Mouse (Mus musculus) heart, adult 2 months (tissue): Measurements from ENCODE around the gene Trim28. TPM values are rescaled to one million over a fixed set of nuclear protein-coding genes. Genes with fewer than 3 reads are reported as not detected.
A peak's percentile ranks its signal among the peaks of the same experiment; 100 is the strongest.

Experiments
- DNase-seq, 2 experiments: peaks; one replicate each; pipeline ENCODE4 v3.0.0; 2021
- H3K27ac ChIP-seq: fragments of 200-600 bp; 2 replicates; pipeline ENCODE4 v1.8.1; 2022
- H3K27me3 ChIP-seq: fragments of 200-500 bp; 2 replicates; pipeline ENCODE4 v1.6.1; 2012; ENCODE audit warnings: mild to moderate bottlenecking, low read length, inconsistent platforms, mixed read lengths; ENCODE audit not compliant: control insufficient read depth, insufficient read depth
- H3K36me3 ChIP-seq: fragments of 200-500 bp; 2 replicates; pipeline ENCODE4 v1.6.1; 2012; ENCODE audit warnings: low read length, inconsistent platforms; ENCODE audit not compliant: control insufficient read depth, insufficient read depth
- H3K4me1 ChIP-seq: fragments of 200-500 bp; 2 replicates; pipeline ENCODE4 v1.6.1; 2011; ENCODE audit warnings: low read length; ENCODE audit not compliant: control insufficient read depth, insufficient read depth
- H3K4me3 ChIP-seq: fragments of 200-600 bp; 2 replicates; pipeline ENCODE4 v1.8.1; 2022
- H3K79me2 ChIP-seq: fragments of 200-500 bp; replicated peaks from 2 replicates; pipeline ENCODE4 v1.6.1; 2012; ENCODE audit warnings: mild to moderate bottlenecking, inconsistent platforms, low read length, moderate library complexity, mixed read lengths; ENCODE audit not compliant: control insufficient read depth, insufficient read depth
- H3K9ac ChIP-seq: fragments of 200-500 bp; 2 replicates; pipeline ENCODE4 v1.6.1; 2012; ENCODE audit warnings: low read depth, mild to moderate bottlenecking, control low read depth, inconsistent platforms, low read length, mixed read lengths
- CTCF ChIP-seq: fragments of 200-600 bp; IDR thresholded peaks from 2 replicates; pipeline ENCODE4 v1.8.1; 2022; ENCODE audit warnings: antibody characterized with exemption, mild to moderate bottlenecking, moderate library complexity
- EP300 ChIP-seq: fragments of 200-500 bp; IDR thresholded peaks from 2 replicates; pipeline ENCODE4 v1.6.1; 2011; ENCODE audit warnings: low read depth, low read length, control low read depth; ENCODE audit not compliant: insufficient read depth
- POLR2A ChIP-seq: fragments of 200-500 bp; IDR thresholded peaks from 2 replicates; pipeline ENCODE4 v1.6.1; 2011; ENCODE audit warnings: mild to moderate bottlenecking, low read depth, low read length, control low read depth; ENCODE audit not compliant: insufficient read depth
- WGBS: fragments of 180-500 bp; shearing (Covaris S2); methylation state at CpG from one replicate; pipeline ENCODE4 v1.1.7; 2018; 5-methylcytosine and 5-hydroxymethylcytosine counted together
- intact Hi-C: fragments of 180-260 bp; cut with DNase I; formaldehyde crosslinking; loops from one replicate; pipeline ENCODE4 v1.15.1; 2025
- polyA plus RNA-seq: library from polyadenylated mRNA; depleted of rRNA; stranded (reverse); fragments of >200 nt; gene quantifications from 2 replicates; pipeline ENCODE4 v1.2.3, GENCODE M21; 2012
- total RNA-seq, 2 experiments: library from RNA; stranded (reverse); gene quantifications; 2 replicates each; pipeline ENCODE4 v1.2.3; 2021

Gene Trim28
- total and polyA plus RNA-seq, 3 experiments, result 83.8 to 139 (median 86.0) TPM

GRCm38 (mm10) chr7:13037366-13037765, 38.5 kb downstream of the Trim28 start:
- peak in 1 of 2 experiments; percentile 56 for DNase-seq
- intact Hi-C loops, result loop anchor here (5.0 to 10.0 kb wide), 3 partner anchors 115 to 563 kb away; partner anchors contain the start of genes Rps5, Zfp110 and Zfp606
- Histone ChIP-seq H3K9ac (peak overlapping the region; percentile 87), H3K4me1 (peaks cover 9% of the 10 kb centered on the region), H3K36me3 (no peaks in the 10 kb centered on the region; the same call in 1 of the 2 replicates), H3K27ac (peak overlapping the region; percentile 100), H3K79me2 (no peaks in the 10 kb centered on the region), H3K27me3 (no peaks in the 10 kb centered on the region), H3K4me3 (peak overlapping the region; percentile 100)
- TF ChIP-seq EP300, result no peak
- TF ChIP-seq POLR2A, result no peak
- TF ChIP-seq CTCF, result no peak
- 0% methylated on average over 31 of the region's 33 CpGs for WGBS

- DNase-seq, result peak; percentile 99 to 100
- WGBS, result under 1% methylated on average over 65 of the region's 65 CpGs
- Histone ChIP-seq H3K4me1 (peaks cover 9% of the 10 kb centered on the region), H3K79me2 (no peaks in the 10 kb centered on the region), H3K36me3 (no peaks in the 10 kb centered on the region; the same call in 1 of the 2 replicates), H3K27me3 (no peaks in the 10 kb centered on the region), H3K4me3 (peak within 1 kb of the TSS; percentile 100), H3K9ac (peak within 1 kb of the TSS; percentile 97), H3K27ac (peak within 1 kb of the TSS; percentile 100)
- intact Hi-C loops, result loop anchor here (2.0 to 10.0 kb wide), 4 partner anchors 17 to 563 kb away; partner anchors contain the start of genes Mzf1, Rps5, Zfp110 and Zfp606
- TF ChIP-seq POLR2A (peak; percentile 87), CTCF (no peak), EP300 (no peak; the same call in 1 of the 2 replicates)
Observed at GRCm38 (mm10) chr7:13037901-13038555, 39.1 kb downstream of the Trim28 start, which contains the start of gene Ube2m. Gene Ube2m, minus strand, starts transcription at chr7:13038275.

GRCm38 (mm10) chr7:13038621-13039169, 39.8 kb downstream of the Trim28 start:
- Histone ChIP-seq H3K27me3 (peaks cover 6% of the 10 kb centered on the region), H3K9ac (peak overlapping the region; percentile 97), H3K79me2 (no peaks in the 10 kb centered on the region), H3K4me3 (peak overlapping the region; percentile 100), H3K27ac (peak overlapping the region; percentile 100), H3K4me1 (peaks cover 9% of the 10 kb centered on the region), H3K36me3 (no peaks in the 10 kb centered on the region; the same call in 1 of the 2 replicates)
- WGBS, result 6% methylated on average over 15 of the region's 15 CpGs
- TF ChIP-seq CTCF, result no peak
- intact Hi-C loops, result loop anchor here (2.0 to 10.0 kb wide), 4 partner anchors 16 to 564 kb away; partner anchors contain the start of genes Mzf1, Rps5, Zfp110 and Zfp606
- DNase-seq, result no peak

GRCm38 (mm10) chr7:13039181-13039580, 40.3 kb downstream of the Trim28 start:
- peak overlapping the region; percentile 97; the same call in 1 of the 2 replicates for H3K9ac ChIP-seq
- H3K27ac ChIP-seq, result peak overlapping the region; percentile 100; the same call in 1 of the 2 replicates
- no peak for DNase-seq
- TF ChIP-seq EP300 (no peak), POLR2A (no peak)
- H3K36me3 ChIP-seq, result no peaks in the 10 kb centered on the region
- H3K27me3 ChIP-seq, result peaks cover 11% of the 10 kb centered on the region
- WGBS, result 49% methylated on average over 1 of the region's 1 CpGs
- H3K4me1 ChIP-seq, result peaks cover 9% of the 10 kb centered on the region
- intact Hi-C loops, result loop anchor here (2.0 to 10.0 kb wide), 4 partner anchors 16 to 564 kb away; partner anchors contain the start of genes Mzf1, Rps5, Zfp110 and Zfp606
- no peaks in the 10 kb centered on the region for H3K79me2 ChIP-seq
- no peak overlapping the region for H3K4me3 ChIP-seq

GRCm38 (mm10) chr7:13041256-13041655, 42.3 kb downstream of the Trim28 start:
- Histone ChIP-seq H3K27me3 (peaks cover 15% of the 10 kb centered on the region), H3K36me3 (no peaks in the 10 kb centered on the region), H3K4me3 (no peak overlapping the region), H3K27ac (no peak overlapping the region), H3K9ac (no peak overlapping the region), H3K4me1 (peaks cover 6% of the 10 kb centered on the region), H3K79me2 (no peaks in the 10 kb centered on the region)
- intact Hi-C loops, result loop anchor here (10.0 kb wide), 1 partner anchor 76 kb away; the partner anchor contains the start of gene Zfp324
- DNase-seq, result no peak
- WGBS, result 74% methylated on average over 1 of the region's 1 CpGs
- TF ChIP-seq POLR2A (no peak), EP300 (no peak), CTCF (no peak)

- intact Hi-C loops, result loop anchor here (10.0 kb wide), 1 partner anchor 78 kb away; the partner anchor contains the start of gene Zfp324
- no peak overlapping the region for H3K9ac ChIP-seq
- TF ChIP-seq POLR2A (no peak), EP300 (no peak), CTCF (no peak)
- H3K36me3 ChIP-seq, result no peaks in the 10 kb centered on the region
- H3K27me3 ChIP-seq, result peaks cover 15% of the 10 kb centered on the region
- WGBS, result 67% methylated on average over 6 of the region's 6 CpGs
- no peak for DNase-seq
- no peaks in the 10 kb centered on the region for H3K79me2 ChIP-seq
- H3K4me3 ChIP-seq, result no peak overlapping the region
- H3K4me1 ChIP-seq, result peaks cover 4% of the 10 kb centered on the region
- H3K27ac ChIP-seq, result no peak overlapping the region
Observed at GRCm38 (mm10) chr7:13042511-13042910, 43.6 kb downstream of the Trim28 start.
